Mouse (Mus musculus): ENCODE data around the gene Zfyve9.

GRCm38 (mm10) chr4:108779763-108780056, 888 bp downstream of the Zfyve9 start:
- TF ChIP-seq CTCF (IDR thresholded peaks at IDR 0.05; ENCODE audit: low read depth) (no peak), EP300 (IDR thresholded peaks at IDR 0.05; ENCODE audit: low read depth) (no peak)
